Mouse (Mus musculus) intestine, embryonic 16.5 days (tissue): ENCODE data around the gene Mafb. TPM values are rescaled to one million over a fixed set of nuclear protein-coding genes. Genes with fewer than 3 reads are reported as not detected.

Source experiments
- ATAC-seq: fragments of 200-750 bp; cut with Nextera tagmentation; 2 replicates; pipeline ENCODE4 v1.8.0; 2017; ENCODE audit warnings: moderate TSS enrichment, moderate library complexity
- H3K27ac ChIP-seq: fragments of 300-500 bp; sonication (generic); 2 replicates; pipeline ENCODE4 v1.5.1; 2014; ENCODE audit warnings: mild to moderate bottlenecking, low read length
- H3K27me3 ChIP-seq: fragments of 300-500 bp; sonication (generic); replicated peaks from 2 replicates; pipeline ENCODE4 v1.6.1; 2014; ENCODE audit warnings: low read length, control low read depth, mixed read lengths; ENCODE audit not compliant: control insufficient read depth, insufficient read depth
- H3K36me3 ChIP-seq: fragments of 300-500 bp; sonication (generic); 2 replicates; pipeline ENCODE4 v1.6.1; 2014; ENCODE audit warnings: low read length, control low read depth; ENCODE audit not compliant: control insufficient read depth, insufficient read depth
- H3K4me1 ChIP-seq: fragments of 300-500 bp; sonication (generic); 2 replicates; pipeline ENCODE4 v1.6.1; 2014; ENCODE audit warnings: low read length, control low read depth, mixed read lengths; ENCODE audit not compliant: control insufficient read depth, insufficient read depth
- H3K4me2 ChIP-seq: fragments of 300-500 bp; sonication (generic); 2 replicates; pipeline ENCODE4 v1.6.1; 2014; ENCODE audit warnings: low read depth, low read length, control low read depth
- H3K4me3 ChIP-seq: fragments of 300-500 bp; sonication (generic); 2 replicates; pipeline ENCODE4 v1.5.1; 2014; ENCODE audit warnings: mild to moderate bottlenecking, low read length
- H3K9ac ChIP-seq: fragments of 300-500 bp; sonication (generic); 2 replicates; pipeline ENCODE4 v1.6.1; 2014; ENCODE audit warnings: low read depth, low read length
- H3K9me3 ChIP-seq: fragments of 300-500 bp; sonication (generic); 2 replicates; pipeline ENCODE4 v1.6.1; 2016; ENCODE audit warnings: low read length, control low read depth; ENCODE audit not compliant: control insufficient read depth
- WGBS: fragments of 180-500 bp; shearing (Covaris S2); extraction: QIAGEN DNeasy Blood & Tissue Kit; methylation state at CpG from one replicate; pipeline ENCODE4 v1.1.7; 2014; 5-methylcytosine and 5-hydroxymethylcytosine counted together
- polyA plus RNA-seq: library from polyadenylated mRNA; unstranded; fragments of >200 nt; fragmentation: Nextera tagmentation; extraction: Ambion mirVana; gene quantifications from 2 replicates; pipeline ENCODE4 v1.2.1, GENCODE M21; 2015

Gene Mafb
- polyA plus RNA-seq, 1 experiment from 2014 or later: 13.2 TPM

GRCm38 (mm10) chr2:160354319-160354718 lies 12.5 kb downstream of the Mafb start:
- Histone ChIP-seq H3K4me3 (no peak overlapping the region), H3K4me1 (peaks cover 8% of the 10 kb centered on the region), H3K4me2 (no peak overlapping the region), H3K36me3 (no peaks in the 10 kb centered on the region), H3K27ac (no peak overlapping the region), H3K9ac (no peak overlapping the region), H3K9me3 (no peaks in the 10 kb centered on the region), H3K27me3 (peaks cover 13% of the 10 kb centered on the region)
- WGBS: 64% methylated on average over 2 of the region's 2 CpGs
- ATAC-seq: no peak

- WGBS: 42% methylated on average over 2 of the region's 2 CpGs
- peak overlapping the region; percentile 67; the same call in 1 of the 2 replicates for H3K27ac ChIP-seq
- ATAC-seq: peak; percentile 91
Measured at GRCm38 (mm10) chr2:160353581-160353980, 13.3 kb downstream of the Mafb start.

GRCm38 (mm10) chr2:160351038-160351574 lies 15.8 kb downstream of the Mafb start:
- no peak overlapping the region for H3K4me3 ChIP-seq
- no peak overlapping the region for H3K4me2 ChIP-seq
- WGBS: 51% methylated on average over 8 of the region's 8 CpGs
- H3K27ac ChIP-seq: no peak overlapping the region
- H3K9me3 ChIP-seq: no peaks in the 10 kb centered on the region
- no peak overlapping the region for H3K9ac ChIP-seq
- H3K27me3 ChIP-seq: no peaks in the 10 kb centered on the region
- H3K36me3 ChIP-seq: no peaks in the 10 kb centered on the region
- no peak for ATAC-seq
- peaks cover 15% of the 10 kb centered on the region for H3K4me1 ChIP-seq

More at GRCm38 (mm10) chr2:160353581-160353980, 13.3 kb downstream of the Mafb start:
- H3K4me3 ChIP-seq: no peak overlapping the region
- H3K27me3 ChIP-seq: peaks cover 7% of the 10 kb centered on the region
- peaks cover 14% of the 10 kb centered on the region for H3K4me1 ChIP-seq
- no peak overlapping the region for H3K9ac ChIP-seq
- no peaks in the 10 kb centered on the region for H3K36me3 ChIP-seq
- no peak overlapping the region for H3K4me2 ChIP-seq
- H3K9me3 ChIP-seq: no peaks in the 10 kb centered on the region

- peak; percentile 78 for ATAC-seq
- 36% methylated on average over 4 of the region's 4 CpGs for WGBS
Measured at GRCm38 (mm10) chr2:160349578-160349977, 17.3 kb downstream of the Mafb start.

GRCm38 (mm10) chr2:160348796-160349195 lies 18.1 kb downstream of the Mafb start:
- Histone ChIP-seq H3K9ac (no peak overlapping the region), H3K4me3 (no peak overlapping the region), H3K27me3 (no peaks in the 10 kb centered on the region), H3K9me3 (no peaks in the 10 kb centered on the region), H3K4me1 (peaks cover 18% of the 10 kb centered on the region), H3K36me3 (no peaks in the 10 kb centered on the region), H3K27ac (peak overlapping the region; percentile 33), H3K4me2 (no peak overlapping the region)
- no peak for ATAC-seq
- WGBS: 45% methylated on average over 7 of the region's 7 CpGs

More at GRCm38 (mm10) chr2:160349578-160349977, 17.3 kb downstream of the Mafb start:
- Histone ChIP-seq H3K36me3 (no peaks in the 10 kb centered on the region), H3K4me1 (peaks cover 15% of the 10 kb centered on the region), H3K4me2 (no peak overlapping the region), H3K4me3 (no peak overlapping the region), H3K9ac (no peak overlapping the region), H3K27ac (peak overlapping the region; percentile 47), H3K9me3 (no peaks in the 10 kb centered on the region), H3K27me3 (no peaks in the 10 kb centered on the region)

- no peak overlapping the region for H3K9ac ChIP-seq
- no peak overlapping the region for H3K4me2 ChIP-seq
- no peak overlapping the region for H3K27ac ChIP-seq
- peaks cover 19% of the 10 kb centered on the region for H3K4me1 ChIP-seq
- H3K4me3 ChIP-seq: no peak overlapping the region
- ATAC-seq: peak; percentile 41
- H3K9me3 ChIP-seq: no peaks in the 10 kb centered on the region
- 56% methylated on average over 4 of the region's 4 CpGs for WGBS
- no peaks in the 10 kb centered on the region for H3K36me3 ChIP-seq
- H3K27me3 ChIP-seq: no peaks in the 10 kb centered on the region
Measured at GRCm38 (mm10) chr2:160348072-160348604, 18.7 kb downstream of the Mafb start.

GRCm38 (mm10) chr2:160345644-160346043 lies 21.2 kb downstream of the Mafb start:
- Histone ChIP-seq H3K27me3 (no peaks in the 10 kb centered on the region), H3K27ac (no peak overlapping the region), H3K4me2 (no peak overlapping the region), H3K4me1 (peaks cover 14% of the 10 kb centered on the region), H3K36me3 (no peaks in the 10 kb centered on the region), H3K9me3 (no peaks in the 10 kb centered on the region), H3K9ac (no peak overlapping the region), H3K4me3 (no peak overlapping the region)
- ATAC-seq: no peak

GRCm38 (mm10) chr2:160340121-160340520 lies 26.7 kb downstream of the Mafb start:
- Histone ChIP-seq H3K9me3 (no peaks in the 10 kb centered on the region), H3K4me2 (no peak overlapping the region), H3K4me1 (peaks cover 12% of the 10 kb centered on the region; the same call in 1 of the 2 replicates), H3K27ac (peak overlapping the region; percentile 31; the same call in 1 of the 2 replicates), H3K9ac (no peak overlapping the region), H3K4me3 (no peak overlapping the region), H3K27me3 (no peaks in the 10 kb centered on the region), H3K36me3 (no peaks in the 10 kb centered on the region)
- 53% methylated on average over 4 of the region's 4 CpGs for WGBS
- ATAC-seq: peak; percentile 66

GRCm38 (mm10) chr2:160339595-160339994 lies 27.3 kb downstream of the Mafb start:
- 89% methylated on average over 5 of the region's 5 CpGs for WGBS
- Histone ChIP-seq H3K27ac (0 out of 2 replicates have a peak overlapping the region, but pooled peaks have one; percentile 31), H3K4me3 (no peak overlapping the region)

More at GRCm38 (mm10) chr2:160339595-160339994, 27.3 kb downstream of the Mafb start:
- ATAC-seq: peak; percentile 10; the same call in 1 of the 2 replicates
- H3K9ac ChIP-seq: no peak overlapping the region
- H3K36me3 ChIP-seq: no peaks in the 10 kb centered on the region
- no peaks in the 10 kb centered on the region for H3K27me3 ChIP-seq
- H3K9me3 ChIP-seq: no peaks in the 10 kb centered on the region
- no peak overlapping the region for H3K4me2 ChIP-seq
- H3K4me1 ChIP-seq: peaks cover 14% of the 10 kb centered on the region
